10 mouse cellular contexts compared by ENCODE assay signal in the genomic region with DNA sequence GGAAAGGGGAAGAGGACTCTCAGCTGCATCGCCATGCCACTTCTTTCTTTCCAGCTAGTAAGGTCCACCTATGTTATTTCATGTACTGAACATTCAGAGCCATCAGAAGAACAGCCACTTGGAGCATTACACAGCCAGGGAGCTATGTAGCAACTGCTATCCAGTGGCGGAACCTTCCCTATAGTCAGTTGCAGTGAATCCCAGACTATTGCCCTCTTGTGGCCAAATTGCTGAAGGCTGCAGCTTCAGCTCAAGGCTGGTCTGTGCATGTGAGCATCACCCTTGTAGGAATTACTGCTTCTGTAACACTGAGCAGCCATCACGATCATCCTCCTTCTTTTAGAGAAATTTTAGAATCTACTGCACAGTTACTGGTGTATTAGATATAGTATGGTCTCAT.
DNase-seq lines count a peak whose midpoint lies in the region; ATAC-seq and TF ChIP-seq lines count a peak whose summit lies in the region.
"Had no signal": no experiment of that assay in that cellular context is flagged by ENCODE, and none has a peak within 500 bp of the region (broad histone marks: within the 10 kb centered on the region; RNA-seq: fewer than 3 reads in every experiment).

No protein-coding gene starts in this region.

- H3K36me3 ChIP-seq in hindbrain, embryonic 10.5 days: no peaks in the 10 kb centered on the region
- H3K36me3 ChIP-seq in hindbrain, embryonic 12.5 days: no peaks in the 10 kb centered on the region
- no peaks in the 10 kb centered on the region for H3K36me3 ChIP-seq in E14TG2a.4 (ENCODE audit: insufficient read depth, low read length)
- no peaks in the 10 kb centered on the region for H3K36me3 ChIP-seq in midbrain, embryonic 13.5 days
- H3K36me3 ChIP-seq: embryonic facial prominence, embryonic 13.5 days; limb, embryonic 15.5 days had no signal

- no peaks in the 10 kb centered on the region for H3K4me1 ChIP-seq in hindbrain, embryonic 10.5 days (replicated peaks)
- no peaks in the 10 kb centered on the region for H3K4me1 ChIP-seq in hindbrain, embryonic 12.5 days
- H3K4me1 ChIP-seq in E14TG2a.4 (replicated peaks; ENCODE audit: low read depth, low read length): no peaks in the 10 kb centered on the region
- H3K4me1 ChIP-seq in midbrain, embryonic 13.5 days (replicated peaks): no peaks in the 10 kb centered on the region
- H3K4me1 ChIP-seq: embryonic facial prominence, embryonic 13.5 days; limb, embryonic 15.5 days had no signal

- no peak overlapping the region for H3K27ac ChIP-seq in hindbrain, embryonic 10.5 days
- H3K27ac ChIP-seq in hindbrain, embryonic 12.5 days: no peak overlapping the region
- no peak overlapping the region for H3K27ac ChIP-seq in midbrain, embryonic 13.5 days
- H3K27ac ChIP-seq: embryonic facial prominence, embryonic 13.5 days; limb, embryonic 15.5 days had no signal

- no peak overlapping the region for H3K9ac ChIP-seq in hindbrain, embryonic 12.5 days
- H3K9ac ChIP-seq in midbrain, embryonic 13.5 days (replicated peaks): no peak overlapping the region
- H3K9ac ChIP-seq: embryonic facial prominence, embryonic 13.5 days; limb, embryonic 15.5 days had no signal

- H3K4me3 ChIP-seq in hindbrain, embryonic 10.5 days: no peak overlapping the region
- no peak overlapping the region for H3K4me3 ChIP-seq in hindbrain, embryonic 12.5 days
- no peak overlapping the region for H3K4me3 ChIP-seq in E14TG2a.4 (replicated peaks; ENCODE audit: low read length)
- H3K4me3 ChIP-seq in midbrain, embryonic 13.5 days (replicated peaks): no peak overlapping the region
- H3K4me3 ChIP-seq: embryonic facial prominence, embryonic 13.5 days; limb, embryonic 15.5 days had no signal

- WGBS in hindbrain, embryonic 10.5 days: 67% methylated on average over 3 of the region's 3 CpGs
- 64% methylated on average over 3 of the region's 3 CpGs for WGBS in hindbrain, embryonic 12.5 days
- WGBS in midbrain, embryonic 13.5 days: 74% methylated on average over 3 of the region's 3 CpGs

- peak; percentile 74 for TF ChIP-seq CTCF in E14TG2a.4 (conservative IDR thresholded peaks at IDR 0.05; ENCODE audit: low read length)

- no peaks in the 10 kb centered on the region for H3K27me3 ChIP-seq in hindbrain, embryonic 10.5 days (ENCODE audit: insufficient read depth, poor library complexity, severe bottlenecking)
- H3K27me3 ChIP-seq in hindbrain, embryonic 12.5 days: no peaks in the 10 kb centered on the region
- H3K27me3 ChIP-seq in E14TG2a.4 (ENCODE audit: insufficient read depth, low read length): no peaks in the 10 kb centered on the region
- H3K27me3 ChIP-seq in midbrain, embryonic 13.5 days: no peaks in the 10 kb centered on the region
- H3K27me3 ChIP-seq: embryonic facial prominence, embryonic 13.5 days; limb, embryonic 15.5 days had no signal

- peak; percentile 17 for DNase-seq in hindbrain, embryonic 10.5 days (ENCODE audit: low spot score)
- DNase-seq in adipocyte (ENCODE audit: low spot score): peak; percentile 21
- peak; percentile 57 for DNase-seq in induced T-regulatory cell, adult 2 months (ENCODE audit: low read depth)
- no peak for DNase-seq in ovary, adult 18-20 months (ENCODE audit: low spot score)

- no peak overlapping the region for H3K4me2 ChIP-seq in hindbrain, embryonic 12.5 days (replicated peaks)
- H3K4me2 ChIP-seq in midbrain, embryonic 13.5 days (replicated peaks): no peak overlapping the region
- H3K4me2 ChIP-seq: embryonic facial prominence, embryonic 13.5 days; limb, embryonic 15.5 days had no signal

- no peaks in the 10 kb centered on the region for H3K9me3 ChIP-seq in hindbrain, embryonic 10.5 days
- no peaks in the 10 kb centered on the region for H3K9me3 ChIP-seq in hindbrain, embryonic 12.5 days (replicated peaks)
- no peaks in the 10 kb centered on the region for H3K9me3 ChIP-seq in E14TG2a.4 (ENCODE audit: low read length)
- H3K9me3 ChIP-seq in midbrain, embryonic 13.5 days: no peaks in the 10 kb centered on the region
- H3K9me3 ChIP-seq: embryonic facial prominence, embryonic 13.5 days; limb, embryonic 15.5 days had no signal

- ATAC-seq in hindbrain, embryonic 12.5 days (ENCODE audit: low FRiP score): no peak
- ATAC-seq in midbrain, embryonic 13.5 days: peak; percentile 74; the same call in 1 of the 2 replicates
- ATAC-seq in cerebellum, adult (ENCODE audit: insufficient number of reproducible peaks, low FRiP score, low TSS enrichment): no peak
